Mouse (Mus musculus): ENCODE results near the gene Lingo4.

The Lingo4 gene

DNA sequence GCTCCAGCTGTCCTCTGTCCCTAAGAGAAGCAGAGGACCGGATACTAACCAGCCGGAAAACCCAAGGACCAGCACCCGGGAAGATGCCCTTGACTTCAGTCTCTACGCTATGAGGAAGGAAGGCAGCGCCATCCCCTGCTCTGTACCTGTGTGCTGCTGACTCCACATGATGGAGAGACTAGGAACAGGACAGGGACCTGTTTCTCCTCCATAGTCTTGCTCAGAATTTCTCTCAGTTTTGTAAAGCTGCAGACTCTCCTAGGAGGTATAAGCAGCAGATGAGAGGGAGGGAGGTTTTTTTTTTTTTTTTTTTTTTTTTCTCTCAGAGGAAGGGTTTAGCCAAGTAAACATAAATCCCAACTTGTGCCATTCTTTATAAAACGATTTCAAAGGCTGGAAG lies at the start of gene Lingo4:
Lingo4 (plus strand) TSS at position 301 of the 400 bp plus-strand sequence.
- no peak for DNase-seq (ENCODE audit: low spot score in 2 of 2)

- no peak for DNase-seq (ENCODE audit: low spot score in 2 of 2)
These were observed 37.5 kb upstream of the Lingo4 start for GRCm38 (mm10) chr3:94360812-94361211.

- no peak for DNase-seq (ENCODE audit: low spot score in 2 of 2)
These were observed 36.2 kb upstream of the Lingo4 start, which contains the start of gene C2cd4d for GRCm38 (mm10) chr3:94362138-94362537. C2cd4d (plus strand) TSS chr3:94362438.

DNA sequence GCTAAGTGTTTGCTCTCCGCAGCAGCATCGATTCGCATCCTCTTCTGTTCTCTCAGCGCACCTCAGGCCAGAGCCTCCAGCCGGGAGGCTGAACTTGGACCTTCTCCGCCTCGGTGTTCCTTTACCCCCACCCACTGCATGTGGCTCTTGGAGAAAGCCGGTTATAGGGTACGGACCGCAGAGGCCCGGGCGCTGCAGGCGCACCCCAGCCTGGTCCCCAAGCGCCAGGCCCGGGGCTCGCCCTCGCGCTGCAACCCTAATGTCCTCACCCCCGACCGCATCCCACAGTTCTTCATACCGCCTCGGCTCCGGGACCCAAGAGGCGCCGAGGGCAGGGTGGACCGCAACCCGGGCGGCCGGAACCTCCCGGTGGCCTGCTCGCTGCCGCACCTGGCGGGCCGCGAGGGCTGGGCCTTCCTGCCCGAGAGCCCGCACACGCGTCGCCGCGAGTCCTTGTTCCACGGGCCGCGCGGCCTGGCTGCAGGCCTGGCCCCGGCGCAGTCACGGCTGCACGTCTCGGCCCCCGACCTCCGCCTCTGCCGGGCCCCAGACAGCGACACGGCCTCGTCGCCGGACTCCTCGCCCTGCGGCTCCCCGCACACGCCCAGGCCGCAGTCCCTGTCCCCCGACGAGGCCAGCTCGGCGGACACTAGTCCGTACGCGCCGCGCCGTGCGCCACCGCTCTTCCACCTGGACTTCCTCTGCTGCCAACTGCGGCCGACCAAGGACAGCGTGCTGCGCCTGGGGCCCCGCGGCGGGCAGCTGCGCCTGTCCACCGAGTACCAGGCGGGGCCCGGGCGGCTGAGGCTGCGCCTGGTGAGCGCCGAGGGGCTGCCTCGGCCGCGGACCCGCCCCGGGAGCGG lies 34.8 kb upstream of the Lingo4 start:
- peak in 1 of 2 experiments; percentile 36 for DNase-seq (ENCODE audit: low spot score in 2 of 2)

- DNase-seq (ENCODE audit: low spot score in 2 of 2): peak in 1 of 2 experiments; percentile 15
These were observed 34.2 kb upstream of the Lingo4 start for GRCm38 (mm10) chr3:94364154-94364526.

- DNase-seq (ENCODE audit: low spot score in 2 of 2): peak; percentile 36 to 77
These were observed 31.6 kb upstream of the Lingo4 start for GRCm38 (mm10) chr3:94366761-94367160.

DNA sequence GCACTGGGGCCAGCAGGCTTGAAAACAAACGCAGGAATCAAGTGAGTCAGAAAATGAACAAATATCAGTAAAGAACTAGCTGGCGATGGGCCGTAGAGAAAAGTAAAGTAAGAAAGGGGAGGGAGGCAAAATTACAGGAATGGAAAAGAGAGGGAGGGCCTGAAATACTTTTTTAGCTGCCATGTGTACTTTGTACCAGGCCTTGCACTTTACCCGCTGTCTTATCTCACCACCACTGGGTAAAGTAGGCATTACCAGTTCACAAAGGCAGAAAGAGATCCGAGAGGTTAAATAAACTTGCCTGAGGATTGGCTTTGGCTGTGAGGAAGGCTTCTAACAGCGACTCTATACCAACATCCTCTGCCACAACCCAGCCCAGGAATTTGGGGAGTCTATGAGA lies 30.8 kb upstream of the Lingo4 start:
- DNase-seq (ENCODE audit: low spot score in 2 of 2): no peak

DNA sequence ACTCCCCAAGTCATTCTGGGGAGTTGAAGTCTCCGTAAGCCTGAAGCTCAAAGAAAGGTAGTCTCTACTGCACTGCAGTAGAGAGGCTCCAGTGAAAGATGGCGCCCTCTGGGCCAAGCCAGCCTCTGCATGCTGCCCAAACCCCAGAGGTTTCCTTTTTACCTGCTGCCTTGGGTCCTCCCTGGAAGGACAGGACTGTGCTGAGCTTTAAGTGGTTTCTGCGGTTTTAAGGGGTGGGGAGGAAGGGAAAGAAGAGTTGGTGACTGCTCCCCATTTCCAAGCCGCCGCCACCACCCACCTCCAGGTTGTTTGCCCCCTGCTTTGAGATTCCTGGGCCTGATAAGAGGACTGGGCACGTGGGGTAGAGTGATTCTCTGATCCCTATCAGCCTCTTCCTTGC lies 29.7 kb upstream of the Lingo4 start:
- DNase-seq (ENCODE audit: low spot score in 2 of 2): no peak

DNA sequence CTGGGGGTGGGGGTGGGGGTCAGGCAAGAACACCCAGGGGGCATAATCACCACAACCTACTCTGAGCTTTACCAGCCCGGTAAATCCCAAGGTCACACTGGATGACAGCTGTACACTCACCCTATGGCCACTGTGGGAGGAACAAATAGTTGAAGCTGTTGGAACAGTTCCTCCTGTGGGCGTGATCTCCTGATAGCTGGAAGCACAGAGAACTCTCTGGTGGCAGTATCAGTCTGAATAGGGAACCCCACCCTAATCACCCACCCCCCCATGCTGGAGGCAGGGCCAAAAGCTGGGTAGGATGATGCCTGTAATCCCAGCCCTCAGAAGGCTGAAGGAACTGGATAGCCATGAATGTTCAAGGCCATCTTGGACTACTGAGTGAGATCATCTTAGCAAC lies 28.6 kb upstream of the Lingo4 start:
- no peak for DNase-seq (ENCODE audit: low spot score in 2 of 2)

DNA sequence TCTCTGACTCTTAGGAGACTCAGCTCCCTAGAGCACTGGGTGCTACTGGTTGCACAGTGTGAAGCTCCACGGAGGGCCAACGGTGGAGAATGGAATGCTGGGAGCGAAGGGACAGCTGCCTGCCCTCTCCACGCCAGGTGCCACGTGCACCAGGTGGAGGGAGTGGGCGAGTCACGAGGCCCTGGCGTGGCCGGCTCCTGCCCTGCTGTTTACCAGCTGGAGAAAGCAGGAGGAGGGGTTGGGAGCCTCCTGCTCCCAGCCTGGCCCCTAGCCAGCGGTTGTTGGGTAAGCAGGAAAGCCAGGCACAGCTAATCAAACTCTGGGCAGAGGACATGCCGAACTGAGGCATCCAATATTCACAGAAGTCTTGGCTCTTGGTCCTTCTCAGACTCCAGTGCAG lies 26.7 kb upstream of the Lingo4 start:
- peak; percentile 30 to 52 for DNase-seq (ENCODE audit: low spot score in 2 of 2)

- no peak for DNase-seq (ENCODE audit: low spot score in 2 of 2)
These were observed 26.3 kb upstream of the Lingo4 start for GRCm38 (mm10) chr3:94372038-94372437.

DNA sequence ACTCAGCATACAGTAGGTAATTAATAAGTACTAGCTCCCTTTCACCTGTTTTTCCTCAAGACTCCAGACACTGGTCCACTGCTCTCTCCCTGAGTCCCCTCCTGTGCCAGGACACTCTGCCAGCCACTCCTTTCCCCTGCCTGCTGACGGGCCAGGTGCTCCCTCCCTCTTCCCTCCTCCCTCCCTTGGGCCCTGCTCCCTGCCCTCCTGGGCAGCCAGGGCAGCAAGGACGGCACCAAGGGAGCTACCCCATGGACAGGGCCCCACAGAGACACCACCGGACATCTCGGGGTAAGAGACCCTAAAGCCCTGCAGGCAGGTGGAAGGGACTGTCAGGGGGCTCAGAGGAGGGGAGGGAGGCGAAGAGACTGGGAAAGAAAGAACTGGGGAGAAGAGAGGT lies 25.7 kb upstream of the Lingo4 start, which contains the start of gene Rorc:
Rorc (plus strand) TSS at position 154 of the 400 bp plus-strand sequence.
- no peak for DNase-seq (ENCODE audit: low spot score in 2 of 2)

DNA sequence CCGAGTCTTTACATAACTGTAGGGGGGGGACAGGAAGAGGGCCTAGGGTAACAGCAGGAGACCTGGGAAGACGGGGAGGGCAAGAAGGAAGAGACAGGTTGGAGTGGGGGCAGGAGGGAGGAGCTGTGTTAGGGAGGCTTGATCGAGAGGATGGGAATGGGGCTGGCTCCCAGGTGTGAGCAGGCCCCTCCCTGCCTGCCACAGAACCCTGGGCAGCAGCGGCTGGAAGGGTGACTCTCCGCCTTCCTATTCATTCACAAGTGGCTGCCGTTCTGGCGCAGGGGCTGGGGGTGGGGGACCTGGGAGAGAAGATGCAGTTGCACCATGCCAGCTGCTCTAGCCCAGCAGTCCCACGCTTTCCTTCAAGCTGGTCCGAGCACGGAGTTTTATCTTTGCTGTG lies 25.2 kb upstream of the Lingo4 start:
- DNase-seq (ENCODE audit: low spot score in 2 of 2): no peak

- DNase-seq (ENCODE audit: low spot score in 2 of 2): no peak
These were observed 24.7 kb upstream of the Lingo4 start for GRCm38 (mm10) chr3:94373597-94374011.

- DNase-seq (ENCODE audit: low spot score in 2 of 2): no peak
These were observed 23.7 kb upstream of the Lingo4 start for GRCm38 (mm10) chr3:94374636-94375035.

GRCm38 (mm10) chr3:94375146-94375545 lies 23.2 kb upstream of the Lingo4 start:
- no peak for DNase-seq (ENCODE audit: low spot score in 2 of 2)

- no peak for DNase-seq (ENCODE audit: low spot score in 2 of 2)
These were observed 22.5 kb upstream of the Lingo4 start for GRCm38 (mm10) chr3:94375861-94376260.

DNA sequence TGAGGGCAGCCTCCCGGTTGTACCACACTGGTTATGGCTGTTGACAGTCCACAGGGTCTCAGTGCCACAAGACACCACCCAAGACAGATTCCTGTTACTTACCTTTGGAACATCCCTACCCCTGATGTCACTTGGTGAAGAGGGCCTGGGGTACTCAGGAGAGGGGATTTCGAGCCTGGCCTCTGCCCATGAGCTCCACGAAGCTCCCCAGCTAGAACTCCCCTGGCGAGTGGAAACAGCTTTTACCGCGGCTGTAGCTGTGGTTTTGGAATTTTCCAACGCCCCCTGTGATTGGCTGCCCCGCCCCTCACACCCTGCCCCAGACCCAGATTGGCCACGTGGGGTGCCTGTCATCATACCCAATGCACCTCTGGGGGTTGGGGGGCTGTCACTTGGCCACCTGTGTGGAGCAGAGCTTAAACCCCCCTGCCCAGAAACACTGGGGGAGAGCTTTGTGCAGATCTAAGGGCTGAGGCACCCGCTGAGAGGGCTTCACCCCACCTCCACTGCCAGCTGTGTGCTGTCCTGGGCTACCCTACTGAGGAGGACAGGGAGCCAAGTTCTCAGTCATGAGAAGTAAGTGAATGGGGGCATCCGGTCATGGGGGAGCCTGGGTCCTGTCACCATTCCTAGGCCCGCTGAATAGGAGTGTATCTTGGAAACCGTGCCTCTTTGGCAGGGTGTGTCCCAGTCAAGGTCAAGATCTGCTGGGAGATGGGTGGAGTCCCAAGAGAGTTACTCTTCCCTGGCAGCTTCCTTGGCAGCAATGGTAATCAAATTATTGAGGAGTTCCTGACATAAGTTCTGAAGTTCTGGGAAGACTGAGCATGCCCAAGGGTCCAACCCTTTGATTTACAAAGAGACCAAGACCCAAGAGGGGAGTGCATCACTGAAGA lies 21.0 kb upstream of the Lingo4 start:
- DNase-seq (ENCODE audit: low spot score in 2 of 2): no peak

- no peak for DNase-seq (ENCODE audit: low spot score in 2 of 2)
These were observed 18.3 kb upstream of the Lingo4 start for GRCm38 (mm10) chr3:94379831-94380510.

DNA sequence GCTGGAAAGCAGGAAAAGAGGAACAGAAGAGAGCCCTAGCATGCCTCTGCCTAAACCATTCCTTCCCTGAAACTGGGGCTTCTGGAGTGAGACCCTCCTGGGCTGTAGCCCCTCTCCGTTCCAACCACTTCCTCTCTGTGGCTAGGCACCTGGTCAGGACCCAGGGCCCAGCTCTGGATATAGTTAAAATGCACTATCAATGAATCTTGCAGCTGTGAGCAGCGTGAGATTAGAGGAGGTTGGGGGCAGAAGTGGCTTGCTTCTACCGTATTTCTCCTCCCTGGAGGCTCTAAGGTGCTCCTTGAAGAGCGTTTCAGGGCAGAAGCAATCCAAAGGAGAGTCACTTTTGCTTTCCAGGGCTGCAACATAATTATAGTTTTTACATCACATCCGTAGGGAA lies 16.0 kb upstream of the Lingo4 start:
- DNase-seq (ENCODE audit: low spot score in 2 of 2): no peak

GRCm38 (mm10) chr3:94383476-94383875 lies 14.8 kb upstream of the Lingo4 start:
- DNase-seq (ENCODE audit: low spot score in 2 of 2): no peak

DNA sequence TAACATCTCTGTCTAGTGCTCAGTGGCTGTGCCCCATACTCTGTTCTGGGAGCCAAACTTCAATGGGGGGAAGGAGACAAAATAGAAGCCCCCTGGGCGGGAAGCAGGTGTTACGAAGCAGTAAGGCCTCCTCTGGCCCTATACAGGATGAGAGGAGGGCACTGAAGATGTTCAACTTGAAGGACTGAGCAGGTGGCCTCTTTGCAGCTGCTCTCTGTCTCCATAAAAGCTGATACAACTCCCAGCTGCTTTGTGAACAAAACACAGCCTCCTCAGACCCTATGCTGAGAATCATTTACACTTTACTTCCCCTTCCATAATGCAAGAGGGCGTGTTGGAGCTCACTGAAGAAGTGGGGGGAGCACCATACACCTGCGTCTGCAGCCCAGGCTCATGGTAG lies 11.6 kb upstream of the Lingo4 start:
- DNase-seq (ENCODE audit: low spot score in 2 of 2): no peak
